Mouse (Mus musculus): ENCODE data around the gene F12. TPM values are rescaled to one million over a fixed set of nuclear protein-coding genes. Genes with fewer than 3 reads are reported as not detected.

The F12 gene
- total and polyA plus RNA-seq, 3 experiments: not detected

GRCm38 (mm10) chr13:55400039-55400346 lies 26.6 kb downstream of the F12 start:
- no peaks in the 10 kb centered on the region for H3K9me3 ChIP-seq (replicated peaks; ENCODE audit: low read length)
- in situ Hi-C loops (cut with MboI; ENCODE audit: low pct_ligation_motif_present, low pct_unique_long_range_greater_than_20kb, low sequenced_read_pairs) (no loop called here), dilution Hi-C loops (cut with MboI; ENCODE audit: extremely low pct_ligation_motif_present, extremely low pct_unique_long_range_greater_than_20kb, low sequenced_read_pairs) (no loop called here)
- no peak for DNase-seq (ENCODE audit: extremely low read depth)
- H3K4me1 ChIP-seq (ENCODE audit: control insufficient read depth in 1 of 2, insufficient read depth in 2 of 2): peaks cover 6 to 20% of the 10 kb centered on the region in 2 experiments
- no peak overlapping the region for H3K4me3 ChIP-seq (replicated peaks in 1 of 3; ENCODE audit: low read depth in 2 of 3, low read length in 2 of 3, poor library complexity in 1 of 3)
- no peak overlapping the region for H3K9ac ChIP-seq (ENCODE audit: insufficient read depth, low read depth)
- TF ChIP-seq ZKSCAN1 (IDR thresholded peaks at IDR 0.05; ENCODE audit: borderline replicate concordance, low read depth, low read length) (no peak), SMC3 (IDR thresholded peaks at IDR 0.05; ENCODE audit: low read depth, low read length) (no peak), ZMIZ1 (IDR thresholded peaks at IDR 0.05; ENCODE audit: low read depth, low read length) (no peak), ELF1 (IDR thresholded peaks at IDR 0.05; ENCODE audit: low read depth, low read length) (no peak), JUND (conservative IDR thresholded peaks at IDR 0.05; ENCODE audit: low read depth, low read length) (no peak), JUN (IDR thresholded peaks at IDR 0.05; ENCODE audit: insufficient read depth, low read depth, low read length) (no peak), RAD21 (IDR thresholded peaks at IDR 0.05; ENCODE audit: low read depth, low read length) (no peak), BHLHE40 (IDR thresholded peaks at IDR 0.05; ENCODE audit: low read depth, low read length) (no peak), HCFC1 (IDR thresholded peaks at IDR 0.05; ENCODE audit: low read depth, low read length) (no peak)
- no peaks in the 10 kb centered on the region for H3K79me2 ChIP-seq (replicated peaks; ENCODE audit: control insufficient read depth, extremely low read depth, insufficient read depth, poor library complexity, severe bottlenecking)
- peaks cover 56% of the 10 kb centered on the region for H3K27me3 ChIP-seq (replicated peaks)
- no peaks in the 10 kb centered on the region for H3K36me3 ChIP-seq (replicated peaks in 1 of 2; ENCODE audit: control insufficient read depth in 1 of 2, insufficient read depth in 1 of 2, low read length in 1 of 2)
- H3K4me2 ChIP-seq (ENCODE audit: insufficient read depth, low read depth, poor library complexity, severe bottlenecking): no peak overlapping the region
- no peak overlapping the region for H3K27ac ChIP-seq (ENCODE audit: insufficient read depth, low read depth)

- Histone ChIP-seq H3K79me2 (replicated peaks; ENCODE audit: control insufficient read depth, extremely low read depth, insufficient read depth, poor library complexity, severe bottlenecking) (no peaks in the 10 kb centered on the region), H3K4me1 (ENCODE audit: control insufficient read depth in 1 of 2, insufficient read depth in 2 of 2) (peaks cover 6 to 16% of the 10 kb centered on the region in 2 experiments), H3K4me2 (ENCODE audit: insufficient read depth, low read depth, poor library complexity, severe bottlenecking) (no peak overlapping the region), H3K9me3 (replicated peaks; ENCODE audit: low read length) (no peaks in the 10 kb centered on the region), H3K27me3 (replicated peaks) (peaks cover 57% of the 10 kb centered on the region), H3K9ac (ENCODE audit: insufficient read depth, low read depth) (no peak overlapping the region), H3K27ac (ENCODE audit: insufficient read depth, low read depth) (no peak overlapping the region), H3K4me3 (replicated peaks in 1 of 3; ENCODE audit: low read depth in 2 of 3, low read length in 2 of 3, poor library complexity in 1 of 3) (no peak overlapping the region), H3K36me3 (replicated peaks in 1 of 2; ENCODE audit: control insufficient read depth in 1 of 2, insufficient read depth in 1 of 2, low read length in 1 of 2) (no peaks in the 10 kb centered on the region)
- in situ Hi-C loops (cut with MboI; ENCODE audit: low pct_ligation_motif_present, low pct_unique_long_range_greater_than_20kb, low sequenced_read_pairs) (no loop called here), dilution Hi-C loops (cut with MboI; ENCODE audit: extremely low pct_ligation_motif_present, extremely low pct_unique_long_range_greater_than_20kb, low sequenced_read_pairs) (no loop called here)
- TF ChIP-seq POLR2A (IDR thresholded peaks at IDR 0.05; ENCODE audit: low read depth, low read length) (no peak), ELF1 (IDR thresholded peaks at IDR 0.05; ENCODE audit: low read depth, low read length) (no peak), UBTF (IDR thresholded peaks at IDR 0.05; ENCODE audit: low read depth, low read length) (no peak), ZC3H11A (IDR thresholded peaks at IDR 0.05; ENCODE audit: low read depth, low read length) (no peak), TCF12 (IDR thresholded peaks at IDR 0.05; ENCODE audit: low read depth, low read length) (no peak), PAX5 (IDR thresholded peaks at IDR 0.05; ENCODE audit: low read length) (no peak), EP300 (IDR thresholded peaks at IDR 0.05; ENCODE audit: low read length) (no peak)
- no peak for DNase-seq (ENCODE audit: extremely low read depth)
These were observed 27.1 kb downstream of the F12 start for GRCm38 (mm10) chr13:55399300-55400038.

Data from CH12.LX (cell line).